Mouse (Mus musculus) midbrain, postnatal 0 days (tissue): Measurements from ENCODE around the gene Itga6. TPM values are rescaled to one million over a fixed set of nuclear protein-coding genes. Genes with fewer than 3 reads are reported as not detected.

Experiments
- ATAC-seq: fragments of 200-750 bp; cut with Nextera tagmentation; 2 replicates; pipeline ENCODE4 v1.8.0; 2017; ENCODE audit warnings: moderate number of reproducible peaks, mild to moderate bottlenecking, moderate TSS enrichment, moderate library complexity; ENCODE audit not compliant: low FRiP score
- DNase-seq: peaks from one replicate; pipeline ENCODE4 v3.0.0-alpha.2; 2015; ENCODE audit warnings: low spot score
- H3K27ac ChIP-seq: fragments of 300-500 bp; sonication (generic); 2 replicates; pipeline ENCODE4 v1.5.1; 2014; ENCODE audit warnings: low read depth, mild to moderate bottlenecking, low read length, mixed read lengths
- H3K27me3 ChIP-seq: fragments of 300-500 bp; sonication (generic); 2 replicates; pipeline ENCODE4 v1.6.1; 2014; ENCODE audit warnings: low read length, control low read depth, mixed read lengths; ENCODE audit not compliant: insufficient read depth
- H3K36me3 ChIP-seq: fragments of 300-500 bp; sonication (generic); 2 replicates; pipeline ENCODE4 v1.6.1; 2014; ENCODE audit warnings: low read length, control low read depth, mixed read lengths; ENCODE audit not compliant: insufficient read depth
- H3K4me1 ChIP-seq: fragments of 300-500 bp; sonication (generic); 2 replicates; pipeline ENCODE4 v1.6.1; 2014; ENCODE audit warnings: mild to moderate bottlenecking, control low read depth, antibody characterized with exemption, low read length, mixed read lengths; ENCODE audit not compliant: insufficient read depth
- H3K4me2 ChIP-seq: fragments of 300-500 bp; sonication (generic); 2 replicates; pipeline ENCODE4 v1.6.1; 2014; ENCODE audit warnings: low read depth, mild to moderate bottlenecking, low read length, mixed read lengths; ENCODE audit not compliant: poor library complexity, severe bottlenecking
- H3K4me3 ChIP-seq: fragments of 300-500 bp; sonication (generic); 2 replicates; pipeline ENCODE4 v1.5.1; 2014; ENCODE audit warnings: low read depth, mild to moderate bottlenecking, low read length, moderate library complexity
- H3K9ac ChIP-seq: fragments of 300-500 bp; sonication (generic); replicated peaks from 2 replicates; pipeline ENCODE4 v1.6.1; 2014; ENCODE audit warnings: mild to moderate bottlenecking, low read length, moderate library complexity, mixed read lengths; ENCODE audit not compliant: poor library complexity, severe bottlenecking
- H3K9me3 ChIP-seq: fragments of 300-500 bp; sonication (generic); 2 replicates; pipeline ENCODE4 v1.6.1; 2016; ENCODE audit warnings: low read length, control low read depth
- CTCF ChIP-seq: IDR thresholded peaks from 2 replicates; pipeline ENCODE4 v1.5.1; 2016; ENCODE audit warnings: antibody characterized with exemption, mild to moderate bottlenecking
- WGBS: fragments of 180-500 bp; shearing (Covaris S2); extraction: QIAGEN DNeasy Blood & Tissue Kit; methylation state at CpG from one replicate; pipeline ENCODE4 v1.1.7; 2014; 5-methylcytosine and 5-hydroxymethylcytosine counted together
- polyA plus RNA-seq: library from polyadenylated mRNA; unstranded; fragments of >200 nt; fragmentation: Nextera tagmentation; extraction: Ambion mirVana; gene quantifications from 2 replicates; pipeline ENCODE4 v1.2.1, GENCODE M21; 2015
- total RNA-seq: library from RNA; depleted of rRNA; stranded (reverse); fragments of >200 nt; gene quantifications from 2 replicates; pipeline ENCODE4 v1.2.3, GENCODE M21; 2014

Itga6 gene
- total and polyA plus RNA-seq, 2 experiments from 2014 or later: 16.0 to 38.9 TPM

DNA sequence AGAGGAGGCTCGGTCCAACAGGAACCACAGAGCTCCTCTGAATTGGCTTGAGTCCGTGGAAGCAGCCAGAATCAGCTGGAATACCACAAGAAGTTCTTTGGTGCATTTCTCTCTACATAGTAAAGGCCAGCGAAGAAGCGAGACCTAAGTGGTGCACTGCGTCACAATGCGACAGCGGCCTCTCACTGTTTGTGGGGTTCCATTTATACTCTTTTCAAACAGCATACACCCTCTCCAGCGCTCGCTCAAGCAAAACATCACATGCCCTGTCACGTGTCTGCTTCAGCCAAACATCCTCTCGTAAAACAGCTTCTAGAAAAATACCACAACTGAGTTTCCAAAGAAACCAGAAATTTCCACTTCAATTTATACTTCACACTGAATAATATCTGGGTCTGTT lies 64.6 kb downstream of the Itga6 start:
- no peak overlapping the region for H3K4me2 ChIP-seq
- no peaks in the 10 kb centered on the region for H3K27me3 ChIP-seq
- TF ChIP-seq CTCF: no peak
- 92% methylated on average over 11 of the region's 11 CpGs for WGBS
- no peak for DNase-seq
- no peaks in the 10 kb centered on the region for H3K9me3 ChIP-seq
- H3K27ac ChIP-seq: no peak overlapping the region
- no peak for ATAC-seq
- no peaks in the 10 kb centered on the region for H3K36me3 ChIP-seq
- H3K4me3 ChIP-seq: no peak overlapping the region
- H3K9ac ChIP-seq: no peak overlapping the region
- H3K4me1 ChIP-seq: peaks cover 4% of the 10 kb centered on the region; the same call in 1 of the 2 replicates

DNA sequence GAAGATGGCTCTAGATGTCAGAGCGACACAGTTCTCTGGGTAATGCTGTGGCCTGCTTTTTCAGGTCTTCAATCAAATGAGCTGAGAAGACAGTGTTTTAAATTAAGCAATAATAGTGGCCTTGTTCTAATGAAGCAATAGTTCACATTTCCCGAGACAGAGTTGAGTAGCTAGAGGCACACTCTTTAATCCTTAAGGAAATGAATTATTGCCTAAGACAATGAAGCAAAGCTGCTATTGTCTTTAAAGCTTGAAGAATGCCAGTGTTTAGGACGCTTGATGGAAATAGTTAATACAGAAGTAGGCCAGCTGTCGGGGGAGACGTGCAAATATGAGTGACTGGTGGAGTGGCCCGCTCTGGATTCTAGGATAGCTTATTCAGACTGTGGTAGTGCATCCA lies 65.5 kb downstream of the Itga6 start:
- Histone ChIP-seq H3K27me3 (no peaks in the 10 kb centered on the region), H3K4me3 (no peak overlapping the region), H3K4me1 (peaks cover 4% of the 10 kb centered on the region; the same call in 1 of the 2 replicates), H3K9ac (no peak overlapping the region), H3K4me2 (no peak overlapping the region), H3K27ac (no peak overlapping the region), H3K36me3 (no peaks in the 10 kb centered on the region), H3K9me3 (no peaks in the 10 kb centered on the region)
- WGBS: 65% methylated on average over 6 of the region's 6 CpGs
- no peak for ATAC-seq
- no peak for TF ChIP-seq CTCF
- no peak for DNase-seq

DNA sequence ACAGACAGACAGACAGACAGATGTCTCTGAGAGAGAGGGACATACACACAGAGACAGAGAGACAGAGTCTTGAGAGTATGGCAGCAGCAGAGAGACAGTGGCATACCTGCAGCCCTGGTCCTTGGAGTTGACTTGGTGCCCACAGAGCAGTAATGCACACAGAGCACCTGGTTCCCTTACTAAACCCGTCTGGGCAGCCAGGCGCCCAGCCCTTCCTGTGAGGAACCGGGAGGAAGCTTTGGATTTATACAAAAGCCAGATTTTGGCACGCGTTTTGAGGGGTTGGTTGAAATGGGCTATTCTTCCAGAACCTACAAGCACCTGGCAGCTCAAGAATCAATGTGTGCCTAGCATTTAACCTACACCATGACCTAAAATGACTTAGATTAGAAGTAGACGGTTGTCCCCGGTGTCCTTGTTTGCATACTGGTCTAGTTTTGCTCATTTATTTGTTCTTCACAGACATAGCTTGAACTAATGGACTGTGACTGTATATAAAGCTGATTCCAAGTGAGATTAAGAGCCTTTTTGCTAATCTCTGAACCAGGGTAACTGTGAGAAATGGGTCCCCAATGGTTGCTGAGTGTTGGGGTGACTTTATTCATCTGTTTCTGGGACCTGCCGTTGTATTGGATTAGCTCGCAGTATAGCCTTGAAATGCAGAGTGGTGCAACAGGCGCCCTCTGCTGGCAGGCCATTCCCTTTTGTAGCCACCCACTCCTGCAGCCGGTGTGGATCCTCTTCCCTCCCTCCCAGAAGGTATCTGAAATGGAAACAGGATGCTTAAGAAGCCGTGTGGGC lies 67.0 kb downstream of the Itga6 start:
- 34% methylated on average over 12 of the region's 12 CpGs for WGBS

DNA sequence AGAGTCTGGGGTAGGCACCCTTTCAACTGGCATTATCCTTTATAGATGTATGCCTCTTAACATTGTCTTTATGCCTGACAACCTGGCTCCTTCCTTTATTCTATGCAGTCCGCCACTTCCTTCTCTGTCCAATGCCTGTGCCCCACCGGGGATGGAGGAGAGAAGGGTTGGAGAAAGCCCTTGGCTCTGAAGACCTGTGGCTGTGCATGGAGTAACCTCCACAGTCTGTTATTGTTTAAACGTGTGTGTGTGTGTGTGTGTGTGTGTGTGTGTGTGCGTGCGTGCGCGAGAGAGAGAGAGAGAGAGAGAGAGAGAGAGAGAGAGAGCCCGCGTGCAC lies 67.6 kb downstream of the Itga6 start:
- Histone ChIP-seq H3K9me3 (no peaks in the 10 kb centered on the region), H3K27ac (no peak overlapping the region), H3K27me3 (no peaks in the 10 kb centered on the region), H3K9ac (no peak overlapping the region), H3K4me2 (no peak overlapping the region), H3K36me3 (no peaks in the 10 kb centered on the region), H3K4me3 (no peak overlapping the region), H3K4me1 (peaks cover 4% of the 10 kb centered on the region; the same call in 1 of the 2 replicates)
- DNase-seq (no peak), ATAC-seq (peak; percentile 31; the same call in 1 of the 2 replicates)
- no peak for TF ChIP-seq CTCF
- 88% methylated on average over 9 of the region's 9 CpGs for WGBS

More for the DNA sequence above, 67.0 kb downstream of the Itga6 start:
- no peak overlapping the region for H3K27ac ChIP-seq
- H3K4me1 ChIP-seq: peaks cover 4% of the 10 kb centered on the region; the same call in 1 of the 2 replicates
- H3K27me3 ChIP-seq: no peaks in the 10 kb centered on the region
- no peak overlapping the region for H3K4me3 ChIP-seq
- no peak overlapping the region for H3K4me2 ChIP-seq
- no peaks in the 10 kb centered on the region for H3K36me3 ChIP-seq
- peak; percentile 96 for TF ChIP-seq CTCF
- DNase-seq (peak; percentile 84), ATAC-seq (peak; percentile 73; the same call in 1 of the 2 replicates)
- no peaks in the 10 kb centered on the region for H3K9me3 ChIP-seq
- no peak overlapping the region for H3K9ac ChIP-seq

DNA sequence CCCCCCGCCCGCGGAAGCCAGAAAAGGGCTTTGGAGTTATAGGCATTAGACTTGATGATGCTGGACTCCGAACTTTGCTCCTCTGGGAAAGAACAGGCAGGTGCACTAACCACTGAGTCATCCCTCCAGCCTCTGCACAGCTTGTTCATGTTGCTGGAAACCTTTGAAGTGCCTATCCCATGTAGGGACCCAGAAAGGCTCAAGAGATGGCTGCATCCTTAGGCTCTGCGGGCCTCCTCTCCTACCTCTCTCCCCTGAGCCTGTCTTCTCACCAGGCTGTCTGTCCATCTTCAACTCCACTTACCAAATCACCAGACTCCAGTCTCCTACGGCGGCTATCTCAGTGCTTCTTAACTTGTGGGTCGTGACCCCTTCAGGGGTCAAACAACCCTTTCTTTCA lies 68.0 kb downstream of the Itga6 start:
- 82% methylated on average over 5 of the region's 8 CpGs for WGBS
- H3K4me1 ChIP-seq: peaks cover 4% of the 10 kb centered on the region; the same call in 1 of the 2 replicates
- H3K4me3 ChIP-seq: no peak overlapping the region
- H3K27me3 ChIP-seq: no peaks in the 10 kb centered on the region
- TF ChIP-seq CTCF: no peak
- no peak overlapping the region for H3K9ac ChIP-seq
- DNase-seq (no peak), ATAC-seq (no peak)
- no peaks in the 10 kb centered on the region for H3K9me3 ChIP-seq
- H3K36me3 ChIP-seq: no peaks in the 10 kb centered on the region
- H3K27ac ChIP-seq: no peak overlapping the region
- H3K4me2 ChIP-seq: no peak overlapping the region

- Histone ChIP-seq H3K4me1 (peaks cover 4% of the 10 kb centered on the region; the same call in 1 of the 2 replicates), H3K36me3 (no peaks in the 10 kb centered on the region), H3K4me3 (no peak overlapping the region), H3K9me3 (no peaks in the 10 kb centered on the region), H3K4me2 (no peak overlapping the region), H3K27me3 (no peaks in the 10 kb centered on the region), H3K27ac (no peak overlapping the region), H3K9ac (no peak overlapping the region)
- 63% methylated on average over 3 of the region's 3 CpGs for WGBS
- ATAC-seq: no peak
- no peak for DNase-seq
- TF ChIP-seq CTCF: no peak
These were observed 68.6 kb downstream of the Itga6 start for GRCm38 (mm10) chr2:71814016-71814415.
